Mouse (Mus musculus) testis, postnatal 14 days (tissue): ENCODE measurements around the gene Dand5.

Experiments used
- DNase-seq: peaks from one replicate; pipeline ENCODE4 v3.0.0; 2021; ENCODE audit warnings: low spot score

The Dand5 gene

GRCm38 (mm10) chr8:84822723-84823122, at the start of gene Dand5:
Dand5 (minus strand) TSS chr8:84822823.
- no peak for DNase-seq

- peak; percentile 90 for DNase-seq
These were observed 49.0 kb upstream of the Dand5 start, which contains the start of gene Syce2 for GRCm38 (mm10) chr8:84871376-84872308. Syce2 (plus strand) TSS chr8:84872111.

GRCm38 (mm10) chr8:84856864-84857441, 34.3 kb upstream of the Dand5 start, which contains the start of gene Farsa:
Farsa (plus strand) TSS chr8:84856989.
- peak; percentile 92 for DNase-seq

GRCm38 (mm10) chr8:84856434-84856833, 33.8 kb upstream of the Dand5 start:
- no peak for DNase-seq

- DNase-seq = no peak
These were observed 25.2 kb upstream of the Dand5 start for GRCm38 (mm10) chr8:84847684-84848435.

- peak; percentile 100 for DNase-seq
These were observed 24.3 kb upstream of the Dand5 start, which contains the start of gene Calr for GRCm38 (mm10) chr8:84846722-84847572. Calr (minus strand) TSS chr8:84846934.

GRCm38 (mm10) chr8:84846094-84846721, 23.6 kb upstream of the Dand5 start:
- no peak for DNase-seq

GRCm38 (mm10) chr8:84845355-84846093, 22.9 kb upstream of the Dand5 start:
- no peak for DNase-seq

GRCm38 (mm10) chr8:84844397-84845070, 21.9 kb upstream of the Dand5 start:
- DNase-seq = no peak

GRCm38 (mm10) chr8:84841514-84841913, 18.9 kb upstream of the Dand5 start:
- DNase-seq = no peak

- peak; percentile 89 for DNase-seq
These were observed 17.8 kb upstream of the Dand5 start, which contains the start of gene Rad23a for GRCm38 (mm10) chr8:84840248-84840999. Rad23a (minus strand) TSS chr8:84840665.

- DNase-seq = no peak
These were observed 17.2 kb upstream of the Dand5 start for GRCm38 (mm10) chr8:84839875-84840247.

GRCm38 (mm10) chr8:84839411-84839810, 16.8 kb upstream of the Dand5 start:
- no peak for DNase-seq

GRCm38 (mm10) chr8:84838513-84838912, 15.9 kb upstream of the Dand5 start:
- no peak for DNase-seq

- no peak for DNase-seq
These were observed 15.4 kb upstream of the Dand5 start for GRCm38 (mm10) chr8:84837912-84838470.

GRCm38 (mm10) chr8:84837149-84837911, 14.7 kb upstream of the Dand5 start:
- peak; percentile 83 for DNase-seq
